Mouse (Mus musculus) C2C12 (cell line): ENCODE results near the gene Kalrn.

Source experiments
- CEBPB ChIP-seq: IDR thresholded peaks from one replicate; pipeline ENCODE4 v1.6.1; 2011; ENCODE audit warnings: low read depth, mild to moderate bottlenecking, control low read depth, moderate library complexity
- CTCF ChIP-seq: IDR thresholded peaks from one replicate; pipeline ENCODE4 v1.5.1; 2011; ENCODE audit not compliant: control insufficient read depth, insufficient read depth, insufficient read length
- MAX ChIP-seq: IDR thresholded peaks from one replicate; pipeline ENCODE4 v1.6.1; 2011; ENCODE audit warnings: mild to moderate bottlenecking, control low read depth
- MYOD1 ChIP-seq: IDR thresholded peaks from one replicate; pipeline ENCODE4 v1.6.1; 2011; ENCODE audit warnings: low read depth; ENCODE audit not compliant: control insufficient read depth, insufficient read length
- MYOG ChIP-seq: IDR thresholded peaks from one replicate; pipeline ENCODE4 v1.6.1; 2011; ENCODE audit not compliant: control insufficient read depth, insufficient read length; ENCODE audit errors: extremely low read depth
- USF1 ChIP-seq: IDR thresholded peaks from one replicate; pipeline ENCODE4 v1.6.1; 2011; ENCODE audit warnings: low read depth, mild to moderate bottlenecking, control low read depth, moderate library complexity

- no peak for TF ChIP-seq CTCF
- no peak for TF ChIP-seq CEBPB
- no peak for TF ChIP-seq MAX
- no peak for TF ChIP-seq USF1
- no peak for TF ChIP-seq MYOD1
- no peak for TF ChIP-seq MYOG
Measured at GRCm38 (mm10) chr16:33963509-33963908, 609.8 kb downstream of the Kalrn start.
